Mouse (Mus musculus): ENCODE measurements around the gene Lpcat3. TPM values are rescaled to one million over a fixed set of nuclear protein-coding genes. Genes with fewer than 3 reads are reported as not detected.

Lpcat3 gene
- polyA plus RNA-seq, 1 experiment from 2014 or later: 45.3 TPM

- H3K27ac ChIP-seq: no peak overlapping the region
- no peaks in the 10 kb centered on the region; the same call in 1 of the 2 replicates for H3K36me3 ChIP-seq
- no peak overlapping the region for H3K9ac ChIP-seq
- no peaks in the 10 kb centered on the region for H3K9me3 ChIP-seq (replicated peaks)
- no peak overlapping the region for H3K4me3 ChIP-seq
- no peak for ATAC-seq (ENCODE audit: low FRiP score)
- H3K4me2 ChIP-seq (replicated peaks): no peak overlapping the region
- WGBS: 92% methylated on average over 3 of the region's 3 CpGs
- H3K27me3 ChIP-seq: no peaks in the 10 kb centered on the region
- H3K4me1 ChIP-seq: peaks cover 26% of the 10 kb centered on the region
These were observed 71.6 kb downstream of the Lpcat3 start for GRCm38 (mm10) chr6:124734417-124734816.

- Histone ChIP-seq H3K9me3 (replicated peaks) (no peaks in the 10 kb centered on the region), H3K4me2 (replicated peaks) (no peak overlapping the region), H3K4me3 (no peak overlapping the region), H3K27ac (no peak overlapping the region), H3K9ac (no peak overlapping the region), H3K4me1 (peaks cover 39% of the 10 kb centered on the region), H3K27me3 (no peaks in the 10 kb centered on the region), H3K36me3 (no peaks in the 10 kb centered on the region; the same call in 1 of the 2 replicates)
- ATAC-seq (ENCODE audit: low FRiP score): no peak
- WGBS: 93% methylated on average over 11 of the region's 11 CpGs
These were observed 74.2 kb downstream of the Lpcat3 start for GRCm38 (mm10) chr6:124737040-124737439.

- peak within 1 kb of the TSS; percentile 55 for H3K27ac ChIP-seq
- peaks cover 11% of the 10 kb centered on the region for H3K36me3 ChIP-seq
- H3K27me3 ChIP-seq: no peaks in the 10 kb centered on the region
- no peak for ATAC-seq (ENCODE audit: low FRiP score)
- H3K9ac ChIP-seq: peak within 1 kb of the TSS; percentile 47
- peaks cover 29% of the 10 kb centered on the region for H3K4me1 ChIP-seq
- H3K9me3 ChIP-seq (replicated peaks): no peaks in the 10 kb centered on the region
- H3K4me3 ChIP-seq: no peak within 1 kb of the TSS
- peak within 1 kb of the TSS; percentile 78; the same call in 1 of the 2 replicates for H3K4me2 ChIP-seq (replicated peaks)
- 34% methylated on average over 15 of the region's 15 CpGs for WGBS
These were observed 75.7 kb downstream of the Lpcat3 start, which contains the start of gene Ptpn6 for GRCm38 (mm10) chr6:124738511-124739023. Gene Ptpn6 (minus strand): TSS chr6:124738714.

- WGBS: 87% methylated on average over 10 of the region's 10 CpGs
- peaks cover 29% of the 10 kb centered on the region for H3K4me1 ChIP-seq
- peaks cover 18% of the 10 kb centered on the region for H3K36me3 ChIP-seq
- no peak overlapping the region for H3K9ac ChIP-seq
- no peaks in the 10 kb centered on the region for H3K9me3 ChIP-seq (replicated peaks)
- ATAC-seq (ENCODE audit: low FRiP score): no peak
- peak overlapping the region; percentile 66; the same call in 1 of the 2 replicates for H3K4me3 ChIP-seq
- no peaks in the 10 kb centered on the region for H3K27me3 ChIP-seq
- H3K4me2 ChIP-seq (replicated peaks): peak overlapping the region; percentile 78; the same call in 1 of the 2 replicates
- no peak overlapping the region for H3K27ac ChIP-seq
These were observed 76.5 kb downstream of the Lpcat3 start for GRCm38 (mm10) chr6:124739231-124739796.

- H3K36me3 ChIP-seq: peaks cover 27% of the 10 kb centered on the region
- no peaks in the 10 kb centered on the region for H3K9me3 ChIP-seq (replicated peaks)
- ATAC-seq (ENCODE audit: low FRiP score): peak; percentile 21
- H3K9ac ChIP-seq: peak overlapping the region; percentile 94
- peaks cover 35% of the 10 kb centered on the region for H3K4me1 ChIP-seq
- H3K27ac ChIP-seq: peak overlapping the region; percentile 100
- peak overlapping the region; percentile 66 for H3K4me3 ChIP-seq
- WGBS: under 1% methylated on average over 29 of the region's 29 CpGs
- H3K4me2 ChIP-seq (replicated peaks): peak overlapping the region; percentile 78
- no peaks in the 10 kb centered on the region for H3K27me3 ChIP-seq
These were observed 77.5 kb downstream of the Lpcat3 start for GRCm38 (mm10) chr6:124740211-124740887.

- Histone ChIP-seq H3K4me1 (peaks cover 40% of the 10 kb centered on the region), H3K27ac (peak within 1 kb of the TSS; percentile 100), H3K27me3 (no peaks in the 10 kb centered on the region), H3K4me2 (replicated peaks) (peak within 1 kb of the TSS; percentile 78), H3K9ac (peak within 1 kb of the TSS; percentile 94), H3K36me3 (peaks cover 27% of the 10 kb centered on the region), H3K9me3 (replicated peaks) (no peaks in the 10 kb centered on the region), H3K4me3 (peak within 1 kb of the TSS; percentile 66)
- peak; percentile 82 for ATAC-seq (ENCODE audit: low FRiP score)
- under 1% methylated on average over 41 of the region's 41 CpGs for WGBS
These were observed 78.3 kb downstream of the Lpcat3 start, which contains the start of gene Grcc10 for GRCm38 (mm10) chr6:124740888-124741761. Gene Grcc10 (minus strand): TSS chr6:124741374.

GRCm38 (mm10) chr6:124741842-124742241 lies 79.0 kb downstream of the Lpcat3 start:
- ATAC-seq (ENCODE audit: low FRiP score): no peak
- H3K27me3 ChIP-seq: no peaks in the 10 kb centered on the region
- peak overlapping the region; percentile 94 for H3K9ac ChIP-seq
- H3K36me3 ChIP-seq: peaks cover 31% of the 10 kb centered on the region
- H3K9me3 ChIP-seq (replicated peaks): no peaks in the 10 kb centered on the region
- peak overlapping the region; percentile 66 for H3K4me3 ChIP-seq
- WGBS: 75% methylated on average over 3 of the region's 3 CpGs
- peaks cover 47% of the 10 kb centered on the region for H3K4me1 ChIP-seq
- peak overlapping the region; percentile 100 for H3K27ac ChIP-seq
- peak overlapping the region; percentile 78 for H3K4me2 ChIP-seq (replicated peaks)

- no peaks in the 10 kb centered on the region for H3K27me3 ChIP-seq
- peaks cover 43% of the 10 kb centered on the region for H3K36me3 ChIP-seq
- H3K4me2 ChIP-seq (replicated peaks): no peak overlapping the region
- H3K4me1 ChIP-seq: peaks cover 50% of the 10 kb centered on the region
- H3K4me3 ChIP-seq: no peak overlapping the region
- no peak overlapping the region for H3K9ac ChIP-seq
- 93% methylated on average over 15 of the region's 15 CpGs for WGBS
- H3K27ac ChIP-seq: peak overlapping the region; percentile 23; the same call in 1 of the 2 replicates
- no peaks in the 10 kb centered on the region for H3K9me3 ChIP-seq (replicated peaks)
- ATAC-seq (ENCODE audit: low FRiP score): no peak
These were observed 80.2 kb downstream of the Lpcat3 start for GRCm38 (mm10) chr6:124742839-124743514.

- H3K27me3 ChIP-seq: no peaks in the 10 kb centered on the region
- ATAC-seq (ENCODE audit: low FRiP score): no peak
- H3K4me1 ChIP-seq: peaks cover 44% of the 10 kb centered on the region
- no peaks in the 10 kb centered on the region for H3K9me3 ChIP-seq (replicated peaks)
- H3K36me3 ChIP-seq: peaks cover 49% of the 10 kb centered on the region
- H3K27ac ChIP-seq: no peak overlapping the region
- H3K4me2 ChIP-seq (replicated peaks): no peak overlapping the region
- H3K4me3 ChIP-seq: no peak overlapping the region
- WGBS: 93% methylated on average over 8 of the region's 8 CpGs
- H3K9ac ChIP-seq: no peak overlapping the region
These were observed 80.8 kb downstream of the Lpcat3 start for GRCm38 (mm10) chr6:124743647-124744046.

GRCm38 (mm10) chr6:124744755-124745321 lies 82.0 kb downstream of the Lpcat3 start:
- Histone ChIP-seq H3K4me2 (replicated peaks) (peak overlapping the region; percentile 96), H3K4me1 (peaks cover 32% of the 10 kb centered on the region), H3K36me3 (peaks cover 61% of the 10 kb centered on the region), H3K27me3 (no peaks in the 10 kb centered on the region), H3K27ac (peak overlapping the region; percentile 92), H3K9me3 (replicated peaks) (no peaks in the 10 kb centered on the region), H3K4me3 (peak overlapping the region; percentile 51), H3K9ac (peak overlapping the region; percentile 55)
- 70% methylated on average over 26 of the region's 26 CpGs for WGBS
- ATAC-seq (ENCODE audit: low FRiP score): peak; percentile 5
